Mouse (Mus musculus): ENCODE measurements around the gene Syt1.

DNA sequence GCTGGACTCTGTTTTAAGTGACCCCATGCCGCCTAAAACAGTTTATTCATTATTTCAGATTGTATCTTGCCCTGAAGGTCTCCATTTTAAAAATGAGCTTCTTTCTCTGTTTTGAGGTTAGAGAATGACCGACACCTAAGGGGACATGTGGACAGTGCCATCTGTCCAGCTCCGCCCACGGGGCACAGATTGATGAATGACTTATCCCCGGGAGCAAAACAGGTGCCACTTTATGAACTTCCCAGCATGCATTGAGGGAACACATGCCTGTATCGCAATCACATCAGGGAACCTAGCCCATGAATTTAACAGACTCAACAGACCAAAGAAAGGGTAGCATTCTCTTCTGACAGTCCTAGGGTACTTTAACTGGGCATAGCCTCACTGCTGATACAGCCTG lies 188.5 kb downstream of the Syt1 start:
- TF ChIP-seq POLR2A (IDR thresholded peaks at IDR 0.05; ENCODE audit: low read depth, low read length) = no peak
- TF ChIP-seq CTCF (IDR thresholded peaks at IDR 0.05; ENCODE audit: borderline replicate concordance, insufficient read depth, low read length) = no peak

All from embryonic fibroblast, embryonic 13.5 days (primary cell).